Mouse (Mus musculus) hindlimb bud, embryonic 11.5 days (tissue): ENCODE measurements around the gene Rlbp1.

Experiments used
- DNase-seq: peaks from one replicate; pipeline ENCODE4 v3.0.0-alpha.2; 2012; ENCODE audit warnings: low read depth, low spot score; ENCODE audit errors: extremely low spot score

Gene Rlbp1

GRCm38 (mm10) chr7:79328769-79329168 is 58.1 kb downstream of the Rlbp1 start:
- DNase-seq = no peak
